Mouse (Mus musculus) liver, embryonic 14.5 days (tissue): ENCODE data around the gene Gpr87.

Experiments
- CTCF ChIP-seq: IDR thresholded peaks from 2 replicates; pipeline ENCODE4 v1.5.1; 2016; ENCODE audit warnings: antibody characterized with exemption, low read depth, control low read depth
- EP300 ChIP-seq: IDR thresholded peaks from 2 replicates; pipeline ENCODE4 v1.6.1; 2016; ENCODE audit warnings: antibody characterized with exemption, low read depth

GRCm38 (mm10) chr3:59135911-59136653 lies 58.8 kb downstream of the Gpr87 start:
- TF ChIP-seq CTCF (no peak), EP300 (no peak)
